Mouse (Mus musculus) limb, embryonic 11.5 days (tissue): ENCODE data around the gene Ulbp1. TPM values are rescaled to one million over a fixed set of nuclear protein-coding genes. Genes with fewer than 3 reads are reported as not detected.
"Not testable (repeated sequence)": the region's sequence is repeated elsewhere in the genome, so short reads cannot be mapped to it uniquely, and the experiment has no call there.

Experiments
- ATAC-seq: fragments of 200-750 bp; cut with Nextera tagmentation; 2 replicates; pipeline ENCODE4 v1.8.0; 2017; ENCODE audit warnings: low read depth; ENCODE audit not compliant: insufficient number of reproducible peaks, low FRiP score, low TSS enrichment
- DNase-seq: peaks from one replicate; pipeline ENCODE4 v3.0.0-alpha.2; 2015; ENCODE audit warnings: low spot score
- H3K27ac ChIP-seq: fragments of 300-500 bp; sonication (generic); replicated peaks from 2 replicates; pipeline ENCODE4 v1.5.1; 2014; ENCODE audit warnings: low read depth, mild to moderate bottlenecking, low read length
- H3K27me3 ChIP-seq: fragments of 300-500 bp; sonication (generic); 2 replicates; pipeline ENCODE4 v1.6.1; 2014; ENCODE audit warnings: mild to moderate bottlenecking, low read length, mixed read lengths; ENCODE audit not compliant: control insufficient read depth, insufficient read depth
- H3K36me3 ChIP-seq: fragments of 300-500 bp; sonication (generic); 2 replicates; pipeline ENCODE4 v1.6.1; 2014; ENCODE audit warnings: mild to moderate bottlenecking, low read length, moderate library complexity, mixed read lengths; ENCODE audit not compliant: control insufficient read depth, insufficient read depth
- H3K4me1 ChIP-seq: fragments of 300-500 bp; sonication (generic); 2 replicates; pipeline ENCODE4 v1.6.1; 2014; ENCODE audit warnings: low read length, mixed read lengths; ENCODE audit not compliant: control insufficient read depth, insufficient read depth
- H3K4me2 ChIP-seq: fragments of 300-500 bp; sonication (generic); 2 replicates; pipeline ENCODE4 v1.6.1; 2014; ENCODE audit warnings: low read depth, mild to moderate bottlenecking, moderate library complexity; ENCODE audit not compliant: severe bottlenecking
- H3K4me3 ChIP-seq: fragments of 300-500 bp; sonication (generic); 2 replicates; pipeline ENCODE4 v1.5.1; 2014; ENCODE audit warnings: low read depth, low read length
- H3K9ac ChIP-seq: fragments of 300-500 bp; sonication (generic); 2 replicates; pipeline ENCODE4 v1.6.1; 2014; ENCODE audit warnings: mild to moderate bottlenecking, low read length
- H3K9me3 ChIP-seq: fragments of 300-500 bp; sonication (generic); 2 replicates; pipeline ENCODE4 v1.6.1; 2016; ENCODE audit warnings: low read length; ENCODE audit not compliant: control insufficient read depth
- WGBS: fragments of 180-500 bp; shearing (Covaris S2); extraction: QIAGEN DNeasy Blood & Tissue Kit; methylation state at CpG from one replicate; pipeline ENCODE4 v1.1.7; 2014; 5-methylcytosine and 5-hydroxymethylcytosine counted together
- polyA plus RNA-seq: library from polyadenylated mRNA; unstranded; fragments of >200 nt; fragmentation: Nextera tagmentation; extraction: Ambion mirVana; gene quantifications from 2 replicates; pipeline ENCODE4 v1.2.1, GENCODE M21; 2014

The Ulbp1 gene
- 0.55 and 0.75 TPM in 2 replicates for polyA plus RNA-seq

DNA sequence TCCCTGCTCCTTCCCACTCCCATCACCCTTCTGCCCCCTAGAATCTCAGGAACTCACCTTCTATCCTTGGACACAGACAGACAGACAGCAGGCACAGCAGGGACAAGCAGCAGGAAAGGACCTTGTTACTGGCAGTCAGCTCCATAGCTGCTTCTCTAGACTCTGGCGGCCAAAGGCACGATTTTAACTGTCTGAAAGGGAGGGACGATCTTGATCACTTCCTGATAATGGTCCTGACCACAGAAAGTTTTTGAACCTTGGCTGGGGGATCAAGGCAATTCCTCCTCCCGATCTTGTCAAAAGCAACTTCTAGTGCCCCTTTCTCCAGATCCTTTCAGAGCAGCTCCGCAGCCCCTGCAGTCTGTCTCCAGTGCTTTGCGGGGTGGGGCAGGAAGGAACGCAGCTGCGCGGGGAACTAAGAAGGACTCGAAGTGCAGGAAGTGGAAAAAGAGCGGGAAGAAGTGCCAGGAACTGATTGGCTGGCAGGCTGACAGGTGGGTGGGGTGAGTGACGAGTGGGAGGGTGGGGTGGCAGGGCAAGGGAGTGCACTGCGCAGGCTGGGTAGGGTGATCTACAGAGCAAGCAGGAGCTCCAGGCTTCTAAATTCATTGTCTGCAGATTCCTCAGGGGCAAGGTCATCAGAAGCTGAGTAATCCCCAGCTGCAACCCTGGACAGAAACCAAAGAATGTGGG is at the start of gene Ulbp1:
Gene Ulbp1 (minus strand): TSS at position 442 of the 693 bp plus-strand sequence.
- DNase-seq (no peak), ATAC-seq (no peak)
- Histone ChIP-seq H3K9ac (no peak within 1 kb of the TSS), H3K4me2 (no peak within 1 kb of the TSS), H3K4me3 (no peak within 1 kb of the TSS), H3K27ac (no peak within 1 kb of the TSS), H3K9me3 (no peaks in the 10 kb centered on the region), H3K4me1 (no peaks in the 10 kb centered on the region), H3K36me3 (no peaks in the 10 kb centered on the region), H3K27me3 (no peaks in the 10 kb centered on the region)
- 73% methylated on average over 13 of the region's 13 CpGs for WGBS

DNA sequence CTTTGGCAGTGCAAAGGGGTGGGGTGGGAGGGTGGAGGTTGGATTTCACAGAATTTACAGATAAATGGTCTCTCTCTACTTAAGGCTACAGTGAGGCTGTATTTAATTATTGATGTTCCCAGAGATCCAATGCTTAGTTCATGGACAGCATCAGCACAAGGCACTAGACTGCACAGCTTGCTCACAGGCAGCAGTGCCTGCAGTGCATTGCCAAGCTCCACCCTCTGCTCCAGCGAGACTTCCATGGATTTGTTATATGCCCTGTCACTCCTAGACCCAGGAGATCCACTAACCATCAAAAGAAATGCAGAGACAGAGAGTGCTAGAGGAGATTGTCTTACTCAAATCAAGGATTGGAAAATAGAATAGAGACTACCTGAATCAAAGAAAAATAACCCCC is 24.7 kb upstream of the Ulbp1 start:
- not testable (repeated sequence) for H3K9ac ChIP-seq, DNase-seq, ATAC-seq, H3K36me3 ChIP-seq, H3K4me3 ChIP-seq, H3K27ac ChIP-seq, H3K9me3 ChIP-seq, H3K4me1 ChIP-seq, H3K27me3 ChIP-seq, H3K4me2 ChIP-seq
- 57% methylated on average over 1 of the region's 1 CpGs for WGBS

DNA sequence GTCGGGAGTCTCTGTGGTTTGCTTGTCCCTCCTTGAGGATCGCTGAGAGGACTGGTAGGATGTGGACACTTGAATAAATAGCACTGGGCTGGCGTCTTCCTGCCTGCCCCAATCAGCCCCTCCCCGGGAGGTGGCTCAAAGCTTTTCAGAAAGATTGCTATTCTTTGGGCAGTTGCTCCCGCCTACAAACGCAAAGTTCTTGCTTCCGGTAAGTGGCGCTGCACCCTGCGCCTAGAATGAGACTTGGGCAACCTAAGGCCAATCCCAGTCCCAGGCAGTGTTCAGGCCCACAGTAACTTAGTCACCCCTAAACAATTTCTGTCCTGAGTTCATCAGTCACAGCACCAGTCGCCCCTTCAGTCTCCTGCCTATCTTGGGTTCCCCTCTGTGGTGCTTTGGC is 18.9 kb upstream of the Ulbp1 start:
- H3K4me2 ChIP-seq, H3K4me1 ChIP-seq, H3K9ac ChIP-seq, H3K27ac ChIP-seq, H3K9me3 ChIP-seq, H3K4me3 ChIP-seq, ATAC-seq, H3K27me3 ChIP-seq, DNase-seq, H3K36me3 ChIP-seq: not testable (repeated sequence)
- 14% methylated on average over 10 of the region's 10 CpGs for WGBS

DNA sequence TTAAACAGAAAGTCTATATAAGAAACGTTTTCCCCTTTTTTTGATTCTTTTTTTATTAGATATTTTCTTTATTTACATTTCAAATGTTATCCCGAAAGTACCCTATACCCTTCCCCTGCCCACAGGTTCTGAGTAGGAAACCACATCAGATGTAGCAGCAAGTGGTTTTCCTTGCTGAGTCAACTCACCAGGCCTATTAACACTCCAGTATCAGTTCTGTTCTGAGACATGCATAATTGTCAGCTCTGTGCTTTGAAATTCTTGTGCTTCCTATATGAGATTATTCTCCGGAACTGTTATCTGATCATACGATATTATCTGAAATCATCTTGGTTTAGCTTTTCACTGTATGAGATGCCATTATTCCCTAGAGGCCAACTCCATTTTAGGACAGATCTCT is 10.2 kb upstream of the Ulbp1 start:
- DNase-seq (no peak), ATAC-seq (no peak)
- Histone ChIP-seq H3K9ac (no peak overlapping the region), H3K27ac (no peak overlapping the region), H3K4me3 (no peak overlapping the region), H3K9me3 (no peaks in the 10 kb centered on the region), H3K4me1 (no peaks in the 10 kb centered on the region), H3K4me2 (no peak overlapping the region), H3K27me3 (no peaks in the 10 kb centered on the region), H3K36me3 (no peaks in the 10 kb centered on the region)
- 69% methylated on average over 4 of the region's 4 CpGs for WGBS

DNA sequence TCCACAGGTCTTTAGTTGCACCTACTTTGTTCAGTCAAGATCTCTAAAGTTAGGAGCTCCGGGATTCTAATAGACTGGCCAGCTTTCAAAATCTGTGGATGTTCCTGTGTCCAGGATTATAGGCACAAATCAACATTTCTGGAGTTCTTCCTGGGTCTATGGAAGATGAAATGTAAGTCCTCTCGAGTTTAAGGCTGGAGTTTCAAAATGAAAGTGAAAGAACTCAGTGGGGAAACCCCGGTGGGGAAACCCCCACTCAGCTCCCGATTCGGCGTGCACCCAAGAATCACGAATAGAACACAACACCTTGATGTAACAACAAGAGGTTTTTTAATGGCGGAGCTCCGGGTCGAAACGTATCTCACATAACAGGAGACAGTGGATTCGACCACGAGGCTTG is 787 bp upstream of the Ulbp1 start:
- not testable (repeated sequence) for H3K36me3 ChIP-seq, H3K9ac ChIP-seq, DNase-seq, H3K4me2 ChIP-seq, H3K4me1 ChIP-seq, H3K27ac ChIP-seq, ATAC-seq, H3K27me3 ChIP-seq, H3K9me3 ChIP-seq, H3K4me3 ChIP-seq
- WGBS, result 90% methylated on average over 7 of the region's 13 CpGs

DNA sequence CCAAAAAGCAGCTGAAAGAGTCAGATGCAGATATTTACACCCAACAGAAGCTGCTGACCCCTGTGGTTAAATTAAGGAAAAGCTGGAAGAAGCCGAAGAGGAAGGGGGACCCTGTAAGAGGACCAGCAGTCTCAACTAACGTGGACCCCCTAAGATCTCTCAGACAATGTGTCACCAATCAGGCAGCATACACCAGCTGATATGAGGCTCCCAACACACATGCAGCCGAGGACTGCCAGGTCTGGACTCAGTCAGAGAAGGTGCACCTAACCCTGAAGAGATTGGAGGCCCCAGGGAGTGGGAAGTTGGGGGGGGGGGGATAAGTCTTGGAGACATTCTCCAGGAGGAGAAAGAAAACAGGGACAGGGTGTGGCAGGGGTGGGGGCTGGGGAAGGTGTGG is 1.8 kb downstream of the Ulbp1 start:
- Histone ChIP-seq H3K9me3 (no peaks in the 10 kb centered on the region), H3K27ac (no peak overlapping the region), H3K9ac (no peak overlapping the region), H3K4me3 (no peak overlapping the region), H3K4me2 (no peak overlapping the region), H3K27me3 (no peaks in the 10 kb centered on the region), H3K36me3 (no peaks in the 10 kb centered on the region), H3K4me1 (no peaks in the 10 kb centered on the region)
- 65% methylated on average over 3 of the region's 3 CpGs for WGBS
- ATAC-seq (no peak), DNase-seq (no peak)

DNA sequence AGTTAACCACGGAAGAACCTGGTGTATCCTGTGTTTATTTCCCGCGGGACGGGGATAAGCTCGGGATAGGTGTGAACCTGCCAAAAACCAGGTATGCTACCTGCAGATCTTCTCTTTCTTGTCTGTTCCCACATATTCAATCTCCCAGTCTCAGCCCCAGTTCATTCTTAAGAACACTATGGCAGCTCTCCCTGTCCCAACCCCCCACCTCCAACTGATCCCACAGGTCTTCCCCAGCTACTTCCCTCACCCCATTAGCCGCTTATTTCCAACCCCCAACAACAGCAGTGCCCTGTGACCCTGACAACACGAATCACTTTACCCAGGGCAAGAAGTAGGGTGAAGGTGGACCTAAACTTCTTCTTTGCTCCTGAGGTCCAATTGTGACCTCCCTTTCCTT is 3.0 kb downstream of the Ulbp1 start:
- no peak overlapping the region for H3K9ac ChIP-seq
- no peaks in the 10 kb centered on the region for H3K36me3 ChIP-seq
- H3K9me3 ChIP-seq, result no peaks in the 10 kb centered on the region
- H3K4me1 ChIP-seq, result no peaks in the 10 kb centered on the region
- no peaks in the 10 kb centered on the region for H3K27me3 ChIP-seq
- H3K4me3 ChIP-seq, result no peak overlapping the region
- 13% methylated on average over 7 of the region's 7 CpGs for WGBS
- no peak overlapping the region for H3K27ac ChIP-seq
- peak overlapping the region; percentile 28; the same call in 1 of the 2 replicates for H3K4me2 ChIP-seq
- DNase-seq (no peak), ATAC-seq (no peak)

DNA sequence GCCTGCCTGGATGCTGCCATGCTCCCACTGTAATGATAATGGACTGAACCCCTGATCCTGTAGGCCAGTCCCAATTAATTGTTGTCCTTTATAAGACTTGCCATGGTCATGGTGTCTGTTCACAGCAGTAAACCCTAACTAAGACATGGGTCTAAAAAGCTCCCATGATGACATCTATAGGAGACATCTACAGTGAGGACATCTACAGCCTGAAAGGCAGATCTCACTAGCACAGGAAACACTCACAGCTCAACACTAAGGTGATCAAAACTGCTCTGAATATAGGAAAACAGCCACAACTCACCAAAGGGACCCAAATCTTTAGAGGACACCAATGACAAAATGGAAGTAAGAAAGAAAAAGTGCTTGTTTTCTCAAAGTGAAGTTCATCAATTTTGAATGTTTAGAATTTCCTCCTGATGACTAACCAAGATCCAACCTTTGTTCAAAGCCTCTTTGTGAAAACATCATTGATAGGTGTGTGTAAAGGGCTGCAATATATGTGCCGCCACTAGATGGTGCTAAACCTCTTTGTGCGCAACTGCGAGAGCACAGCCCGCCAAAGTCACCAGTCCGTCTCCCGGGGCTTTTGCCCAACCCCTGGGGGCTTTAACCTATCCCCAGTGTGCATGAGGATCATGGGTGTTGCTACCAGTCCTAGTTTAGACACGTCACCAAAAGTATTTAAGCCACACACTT is 3.6 kb downstream of the Ulbp1 start:
- not testable (repeated sequence) for H3K4me3 ChIP-seq, DNase-seq
- WGBS, result 0% methylated on average over 6 of the region's 7 CpGs

More for the DNA sequence above, 3.6 kb downstream of the Ulbp1 start:
- not testable (repeated sequence) for H3K27me3 ChIP-seq, H3K9ac ChIP-seq, H3K4me1 ChIP-seq, H3K36me3 ChIP-seq, H3K9me3 ChIP-seq, H3K27ac ChIP-seq, ATAC-seq
- peak overlapping the region; percentile 28; the same call in 1 of the 2 replicates for H3K4me2 ChIP-seq
